Mouse (Mus musculus) CH12.LX (cell line): ENCODE data around the gene Gins3. TPM values are rescaled to one million over a fixed set of nuclear protein-coding genes. Genes with fewer than 3 reads are reported as not detected.

Experiments used
- DNase-seq: peaks from one replicate; pipeline ENCODE4 v3.0.0-alpha.2; 2013; ENCODE audit errors: extremely low read depth
- H3K27ac ChIP-seq: 2 replicates; pipeline ENCODE4 v1.5.1; 2012; ENCODE audit warnings: low read depth, mild to moderate bottlenecking, control low read depth, moderate library complexity; ENCODE audit not compliant: insufficient read depth
- H3K27me3 ChIP-seq: replicated peaks from 2 replicates; pipeline ENCODE3; 2012; ENCODE audit warnings: inconsistent platforms
- H3K36me3 ChIP-seq, 2 experiments: replicated peaks in 1 of 2; 2 replicates each; pipeline versions ENCODE3 to v1.6.1; 2012; ENCODE audit warnings: inconsistent platforms in 1 of 2, low read length in 1 of 2, mild to moderate bottlenecking in 1 of 2, mixed read lengths in 1 of 2, moderate library complexity in 1 of 2; ENCODE audit not compliant: control insufficient read depth in 1 of 2, insufficient read depth in 1 of 2
- H3K4me1 ChIP-seq, 2 experiments: 2 replicates each; pipeline ENCODE4 v1.6.1; 2012; ENCODE audit warnings: inconsistent platforms in 1 of 2, moderate library complexity in 1 of 2; ENCODE audit not compliant: insufficient read depth in 2 of 2, control insufficient read depth in 1 of 2
- H3K4me2 ChIP-seq: 2 replicates; pipeline ENCODE4 v1.6.1; 2012; ENCODE audit warnings: low read depth, mild to moderate bottlenecking, control low read depth; ENCODE audit not compliant: poor library complexity, insufficient read depth, severe bottlenecking
- H3K4me3 ChIP-seq, 3 experiments: fragments of 150-350 bp in 1 of 3; sonication (generic) in 1 of 3; replicated peaks in 1 of 3; 2 replicates each; pipeline versions ENCODE3 to v1.5.1; 2011 to 2012; ENCODE audit warnings: low read depth in 2 of 3, low read length in 2 of 3, mild to moderate bottlenecking in 2 of 3, moderate library complexity in 2 of 3, control low read depth in 1 of 3, improper control_type of control experiment in 1 of 3, inconsistent platforms in 1 of 3, mixed read lengths in 1 of 3; ENCODE audit not compliant: poor library complexity in 1 of 3
- H3K79me2 ChIP-seq: replicated peaks from 2 replicates; pipeline ENCODE4 v1.6.1; 2012; ENCODE audit warnings: mild to moderate bottlenecking, moderate library complexity; ENCODE audit not compliant: control insufficient read depth, poor library complexity, insufficient read depth, severe bottlenecking; ENCODE audit errors: extremely low read depth
- H3K9ac ChIP-seq: 2 replicates; pipeline ENCODE4 v1.6.1; 2012; ENCODE audit warnings: low read depth, mild to moderate bottlenecking, control low read depth, moderate library complexity; ENCODE audit not compliant: insufficient read depth
- H3K9me3 ChIP-seq: replicated peaks from 2 replicates; pipeline ENCODE3; 2012; ENCODE audit warnings: low read length, inconsistent platforms, mixed read lengths
- CHD1 ChIP-seq: IDR thresholded peaks from 2 replicates; pipeline ENCODE4 v1.6.1; 2012; ENCODE audit warnings: low read depth, low read length, improper control_type of control experiment, inconsistent platforms
- CHD2 ChIP-seq: IDR thresholded peaks from 2 replicates; pipeline ENCODE4 v1.6.1; 2011; ENCODE audit warnings: low read length, improper control_type of control experiment
- CTCF ChIP-seq, 2 experiments: IDR thresholded peaks in 1 of 2; conservative IDR thresholded peaks in 1 of 2; 2 replicates each; pipeline ENCODE4 v1.5.1; 2011 to 2012; ENCODE audit warnings: low read depth in 2 of 2, low read length in 2 of 2, improper control_type of control experiment in 1 of 2, inconsistent platforms in 1 of 2, mild to moderate bottlenecking in 1 of 2, moderate library complexity in 1 of 2
- ELF1 ChIP-seq: IDR thresholded peaks from 2 replicates; pipeline ENCODE4 v1.6.1; 2014; ENCODE audit warnings: low read depth, mild to moderate bottlenecking, inconsistent platforms, low read length, improper control_type of control experiment
- EP300 ChIP-seq: IDR thresholded peaks from 2 replicates; pipeline ENCODE4 v1.6.1; 2011; ENCODE audit warnings: low read length, improper control_type of control experiment
- GABPA ChIP-seq: IDR thresholded peaks from 2 replicates; pipeline ENCODE4 v1.6.1; 2012; ENCODE audit warnings: low read depth, low read length, improper control_type of control experiment, inconsistent platforms; ENCODE audit not compliant: insufficient replicate concordance
- HCFC1 ChIP-seq: IDR thresholded peaks from 2 replicates; pipeline ENCODE4 v1.6.1; 2012; ENCODE audit warnings: low read depth, mild to moderate bottlenecking, inconsistent platforms, low read length, improper control_type of control experiment
- IRF4 ChIP-seq: IDR thresholded peaks from 2 replicates; pipeline ENCODE4 v1.6.1; 2014; ENCODE audit warnings: low read depth, mild to moderate bottlenecking, inconsistent platforms, low read length, improper control_type of control experiment
- JUN ChIP-seq: IDR thresholded peaks from 2 replicates; pipeline ENCODE4 v1.6.1; 2011; ENCODE audit warnings: low read depth, mild to moderate bottlenecking, low read length, improper control_type of control experiment, moderate library complexity; ENCODE audit not compliant: insufficient read depth
- MEF2A ChIP-seq: IDR thresholded peaks from 2 replicates; pipeline ENCODE4 v1.6.1; 2014; ENCODE audit warnings: low read depth, mild to moderate bottlenecking, inconsistent platforms, low read length, improper control_type of control experiment, borderline replicate concordance
- MXI1 ChIP-seq: IDR thresholded peaks from 2 replicates; pipeline ENCODE4 v1.6.1; 2011; ENCODE audit warnings: mild to moderate bottlenecking, low read depth, low read length, improper control_type of control experiment
- NRF1 ChIP-seq: IDR thresholded peaks from 2 replicates; pipeline ENCODE4 v1.6.1; 2014; ENCODE audit warnings: low read depth, mild to moderate bottlenecking, inconsistent platforms, low read length, improper control_type of control experiment, moderate library complexity
- PAX5 ChIP-seq: IDR thresholded peaks from 2 replicates; pipeline ENCODE4 v1.6.1; 2012; ENCODE audit warnings: low read length, inconsistent platforms, mixed read lengths
- POLR2A ChIP-seq: IDR thresholded peaks from 2 replicates; pipeline ENCODE4 v1.6.1; 2011; ENCODE audit warnings: low read depth, mild to moderate bottlenecking, improper control_type of control experiment, low read length
- POLR2AphosphoS2 ChIP-seq: IDR thresholded peaks from 2 replicates; pipeline ENCODE4 v1.6.1; 2011; ENCODE audit warnings: low read depth, low read length, improper control_type of control experiment
- SIN3A ChIP-seq: IDR thresholded peaks from 2 replicates; pipeline ENCODE4 v1.6.1; 2012; ENCODE audit warnings: low read length, improper control_type of control experiment, inconsistent platforms
- TBP ChIP-seq: conservative IDR thresholded peaks from 2 replicates; pipeline ENCODE4 v1.6.1; 2011; ENCODE audit warnings: low read depth, low read length, improper control_type of control experiment
- TCF12 ChIP-seq: IDR thresholded peaks from 2 replicates; pipeline ENCODE4 v1.6.1; 2014; ENCODE audit warnings: low read depth, mild to moderate bottlenecking, inconsistent platforms, low read length, improper control_type of control experiment
- UBTF ChIP-seq: IDR thresholded peaks from 2 replicates; pipeline ENCODE4 v1.6.1; 2012; ENCODE audit warnings: low read depth, mild to moderate bottlenecking, inconsistent platforms, low read length, improper control_type of control experiment, moderate library complexity
- USF1 ChIP-seq: IDR thresholded peaks from 2 replicates; pipeline ENCODE4 v1.6.1; 2014; ENCODE audit warnings: low read depth, mild to moderate bottlenecking, inconsistent platforms, low read length, improper control_type of control experiment
- USF2 ChIP-seq: conservative IDR thresholded peaks from 2 replicates; pipeline ENCODE4 v1.6.1; 2011; ENCODE audit warnings: low read depth, low read length, improper control_type of control experiment
- ZC3H11A ChIP-seq: IDR thresholded peaks from 2 replicates; pipeline ENCODE4 v1.6.1; 2012; ENCODE audit warnings: low read depth, mild to moderate bottlenecking, inconsistent platforms, low read length, improper control_type of control experiment
- ZMIZ1 ChIP-seq: IDR thresholded peaks from 2 replicates; pipeline ENCODE4 v1.6.1; 2012; ENCODE audit warnings: low read depth, mild to moderate bottlenecking, inconsistent platforms, low read length, improper control_type of control experiment
- dilution Hi-C: fragments of 300-500 bp; cut with MboI; formaldehyde crosslinking; loops from 2 replicates; pipeline ENCODE4 v1.14.3; 2020; ENCODE audit warnings: low sequenced_read_pairs; ENCODE audit not compliant: extremely low pct_unique_long_range_greater_than_20kb, extremely low pct_ligation_motif_present
- in situ Hi-C: fragments of 300-500 bp; cut with MboI; formaldehyde crosslinking; loops from 3 replicates; pipeline ENCODE4 v1.14.3; 2019; ENCODE audit warnings: low sequenced_read_pairs, low pct_ligation_motif_present, low pct_unique_long_range_greater_than_20kb, mixed read lengths
- polyA plus RNA-seq: library from polyadenylated mRNA; unstranded; fragments of >175 nt; gene quantifications from 2 replicates; pipeline ENCODE4 v1.2.1, GENCODE M21; 2012; ENCODE audit warnings: low read depth; ENCODE audit not compliant: insufficient read length
- total RNA-seq, 2 experiments: library from RNA; depleted of rRNA; stranded (reverse); fragments of 300-350 nt in 1 of 2; fragments of >200 nt in 1 of 2; gene quantifications; 2 replicates each; pipeline ENCODE4 v1.2.3; 2012 to 2014

The Gins3 gene
- total and polyA plus RNA-seq, 3 experiments, result 10.4 to 18.0 (median 14.2) TPM

GRCm38 (mm10) chr8:95676631-95677030 is 43.4 kb downstream of the Gins3 start, which contains the start of gene Ndrg4:
TSS of gene Ndrg4 (plus strand) at chr8:95676980.
- TF ChIP-seq TBP (no peak), CTCF (conservative IDR thresholded peaks at IDR 0.05 in 1 of 2, IDR thresholded peaks at IDR 0.05 in 1 of 2; ENCODE audit: low read depth in 2 of 2, low read length in 2 of 2) (no peak), USF1 (no peak), SIN3A (no peak), ELF1 (no peak), JUN (no peak), EP300 (no peak), PAX5 (no peak), TCF12 (no peak), HCFC1 (no peak), CHD2 (no peak), CHD1 (no peak), IRF4 (no peak), POLR2A (no peak), ZMIZ1 (no peak), MXI1 (no peak), UBTF (no peak), NRF1 (no peak), GABPA (no peak)
- dilution Hi-C loops (no loop called here), in situ Hi-C loops (no loop called here)
- peak within 1 kb of the TSS in 2 of 3 experiments; percentile 25 to 70 for H3K4me3 ChIP-seq
- no peaks in the 10 kb centered on the region for H3K79me2 ChIP-seq
- peak within 1 kb of the TSS; percentile 92 for H3K4me2 ChIP-seq
- peak within 1 kb of the TSS; percentile 41; the same call in 1 of the 2 replicates for H3K9ac ChIP-seq
- H3K36me3 ChIP-seq, result no peaks in the 10 kb centered on the region
- peaks cover 46% of the 10 kb centered on the region for H3K27me3 ChIP-seq
- no peak for DNase-seq
- no peak within 1 kb of the TSS for H3K27ac ChIP-seq
- H3K9me3 ChIP-seq, result no peaks in the 10 kb centered on the region
- H3K4me1 ChIP-seq, result peaks cover 16 to 30% of the 10 kb centered on the region in 2 experiments

- in situ Hi-C loops (no loop called here), dilution Hi-C loops (no loop called here)
- Histone ChIP-seq H3K79me2 (no peaks in the 10 kb centered on the region), H3K9ac (peak overlapping the region; percentile 41; the same call in 1 of the 2 replicates), H3K4me3 (peak overlapping the region in 2 of 3 experiments; percentile 25 to 70), H3K27me3 (peaks cover 46% of the 10 kb centered on the region), H3K36me3 (no peaks in the 10 kb centered on the region), H3K27ac (no peak overlapping the region), H3K9me3 (no peaks in the 10 kb centered on the region), H3K4me1 (peaks cover 13 to 26% of the 10 kb centered on the region in 2 experiments), H3K4me2 (peak overlapping the region; percentile 92)
- TF ChIP-seq POLR2AphosphoS2 (no peak), HCFC1 (no peak), TBP (no peak), JUN (no peak), USF1 (no peak), CTCF (conservative IDR thresholded peaks at IDR 0.05 in 1 of 2, IDR thresholded peaks at IDR 0.05 in 1 of 2; ENCODE audit: low read depth in 2 of 2, low read length in 2 of 2) (no peak), POLR2A (no peak), IRF4 (no peak), GABPA (no peak), ZC3H11A (no peak), USF2 (no peak), MEF2A (no peak), CHD1 (no peak)
- DNase-seq, result no peak
These were observed 44.4 kb downstream of the Gins3 start for GRCm38 (mm10) chr8:95677591-95678023.
